Mouse (Mus musculus) mouse trophoblast stem cell (cell line): Measurements from ENCODE around the gene Bcl2l2.

Source experiments
- in situ Hi-C, 2 experiments: fragments of 300-500 bp; cut with MseI, MboI; formaldehyde crosslinking; loops; 2 replicates in 1 of 2; 3 replicates in 1 of 2; pipeline ENCODE4 v1.15.1; 2025

Bcl2l2 gene

GRCm38 (mm10) chr14:54893651-54894181 lies 10.5 kb downstream of the Bcl2l2 start:
- in situ Hi-C loops, result no loop called here

- in situ Hi-C loops, result loop anchor here in 1 of 2 experiments (5.0 kb wide), 1 partner anchor 118 kb away; no protein-coding TSS in a partner anchor
Measured at GRCm38 (mm10) chr14:54894296-54895151, 11.3 kb downstream of the Bcl2l2 start.

GRCm38 (mm10) chr14:54897445-54897844 lies 14.3 kb downstream of the Bcl2l2 start:
- in situ Hi-C loops, result loop anchor here in 1 of 2 experiments (5.0 kb wide), 1 partner anchor 115 kb away; no protein-coding TSS in a partner anchor

- in situ Hi-C loops, result loop anchor here (5.0 kb wide), 2 partner anchors 37 to 112 kb away; partner anchors contain the start of gene Cmtm5 (in 2 of the 2)
Measured at GRCm38 (mm10) chr14:54900383-54900782, 17.2 kb downstream of the Bcl2l2 start.

GRCm38 (mm10) chr14:54903641-54904040 lies 20.5 kb downstream of the Bcl2l2 start:
- in situ Hi-C loops, result loop anchor here (5.0 kb wide), 2 partner anchors 34 to 109 kb away; partner anchors contain the start of gene Cmtm5 (in 2 of the 2)

- in situ Hi-C loops, result no loop called here
Measured at GRCm38 (mm10) chr14:54908682-54909081, 25.5 kb downstream of the Bcl2l2 start.

- in situ Hi-C loops, result no loop called here
Measured at GRCm38 (mm10) chr14:54912109-54912850, 29.1 kb downstream of the Bcl2l2 start.

- in situ Hi-C loops, result no loop called here
Measured at GRCm38 (mm10) chr14:54912886-54913285, 29.7 kb downstream of the Bcl2l2 start, which contains the start of gene Slc22a17. Gene Slc22a17, minus strand, starts transcription at chr14:54913132.

GRCm38 (mm10) chr14:54913343-54913742 lies 30.2 kb downstream of the Bcl2l2 start:
- in situ Hi-C loops, result no loop called here

- in situ Hi-C loops, result no loop called here
Measured at GRCm38 (mm10) chr14:54920076-54920685, 37.0 kb downstream of the Bcl2l2 start.

- in situ Hi-C loops, result no loop called here
Measured at GRCm38 (mm10) chr14:54924641-54925348, 41.6 kb downstream of the Bcl2l2 start.

- in situ Hi-C loops, result no loop called here
Measured at GRCm38 (mm10) chr14:54925349-54926342, 42.5 kb downstream of the Bcl2l2 start, which contains the start of gene Efs. Gene Efs, minus strand, starts transcription at chr14:54926126.

GRCm38 (mm10) chr14:54926401-54927158 lies 43.4 kb downstream of the Bcl2l2 start:
- in situ Hi-C loops, result no loop called here

- in situ Hi-C loops, result no loop called here
Measured at GRCm38 (mm10) chr14:54927296-54927695, 44.1 kb downstream of the Bcl2l2 start.

- in situ Hi-C loops, result no loop called here
Measured at GRCm38 (mm10) chr14:54929801-54930200, 46.6 kb downstream of the Bcl2l2 start.

GRCm38 (mm10) chr14:54930431-54930830 lies 47.3 kb downstream of the Bcl2l2 start:
- in situ Hi-C loops, result no loop called here

GRCm38 (mm10) chr14:54932645-54933150 lies 49.5 kb downstream of the Bcl2l2 start, which contains the start of gene Il25:
Gene Il25, plus strand, starts transcription at chr14:54932695.
- in situ Hi-C loops, result no loop called here
